Mouse (Mus musculus) megakaryocyte, embryonic 14.5 days (primary cell): ENCODE measurements at regions not wholly inside any gene's neighbourhood (a gene's known extent, or its start where the extent isn't known, plus 50 kb on each side); places are given as distances from the start of the nearest gene placed in this dataset.

Source experiments
- FLI1 ChIP-seq: IDR thresholded peaks from 2 replicates; pipeline ENCODE4 v1.6.1; 2012; ENCODE audit warnings: low read length, inconsistent platforms, mixed read lengths
- GATA1 ChIP-seq: IDR thresholded peaks from 3 replicates; pipeline ENCODE4 v1.6.1; 2012; ENCODE audit warnings: mixed read lengths, low read length, inconsistent platforms, borderline replicate concordance

DNA sequence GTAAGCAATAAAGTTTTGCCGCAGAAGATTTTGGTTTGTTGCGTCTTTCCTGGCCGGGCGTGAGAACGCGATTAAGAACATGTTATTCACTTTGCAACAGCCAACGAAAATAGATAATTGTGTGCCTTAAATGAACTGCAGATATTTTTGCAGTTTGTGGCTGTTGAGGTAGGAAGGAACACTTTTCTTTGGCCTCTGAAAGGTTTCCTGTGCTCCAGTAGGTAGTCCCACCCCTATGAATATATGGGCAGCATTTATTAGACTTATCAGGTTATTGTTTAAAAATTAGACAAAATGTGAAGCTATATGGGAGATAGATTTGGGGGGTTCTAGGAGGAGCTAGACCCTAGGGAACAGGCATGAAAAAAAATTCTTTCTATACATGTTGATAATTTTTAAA is 334.1 kb upstream of the Akr1e1 start:
- TF ChIP-seq GATA1, result no peak
- no peak for TF ChIP-seq FLI1
